Mouse (Mus musculus) cerebellum, adult 9-11 months (tissue): ENCODE measurements at regions not wholly inside any gene's neighbourhood (a gene's known extent, or its start where the extent isn't known, plus 50 kb on each side); places are given as distances from the start of the nearest gene placed in this dataset.
"Not testable (repeated sequence)": the region's sequence is repeated elsewhere in the genome, so short reads cannot be mapped to it uniquely, and the experiment has no call there.

ENCODE experiments used
- DNase-seq: peaks from one replicate; pipeline ENCODE4 v3.0.0; 2022

DNA sequence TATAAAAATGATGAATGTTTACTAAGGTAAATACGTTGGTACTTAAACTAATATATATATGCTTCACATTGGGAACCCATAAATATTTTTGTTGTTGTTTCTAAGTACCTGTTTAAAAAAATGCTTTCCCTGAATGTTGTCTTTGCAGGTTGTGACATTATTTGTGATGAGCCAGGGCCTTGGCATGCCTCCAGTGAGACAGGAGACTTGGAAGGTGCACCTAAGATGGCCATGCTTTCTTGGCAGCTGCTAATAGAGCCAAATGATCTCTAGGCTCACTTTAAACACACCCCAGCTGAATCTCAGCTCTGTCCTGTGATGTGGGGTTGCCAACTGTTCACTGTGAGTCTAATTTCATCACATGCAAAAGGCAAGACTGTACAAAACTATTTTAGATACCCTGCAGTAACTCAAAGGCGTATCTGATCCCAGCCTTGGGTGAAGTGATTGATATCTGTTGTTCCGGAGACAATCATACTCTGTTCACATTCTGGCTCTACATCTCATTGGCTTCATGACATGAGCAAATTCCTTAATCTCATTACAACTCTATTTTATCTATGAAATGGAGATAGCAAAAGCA, 197.8 kb upstream of the P2ry1 start:
- DNase-seq: no peak

GRCm38 (mm10) chr3:60811924-60812323, 190.7 kb upstream of the P2ry1 start:
- DNase-seq: no peak

DNA sequence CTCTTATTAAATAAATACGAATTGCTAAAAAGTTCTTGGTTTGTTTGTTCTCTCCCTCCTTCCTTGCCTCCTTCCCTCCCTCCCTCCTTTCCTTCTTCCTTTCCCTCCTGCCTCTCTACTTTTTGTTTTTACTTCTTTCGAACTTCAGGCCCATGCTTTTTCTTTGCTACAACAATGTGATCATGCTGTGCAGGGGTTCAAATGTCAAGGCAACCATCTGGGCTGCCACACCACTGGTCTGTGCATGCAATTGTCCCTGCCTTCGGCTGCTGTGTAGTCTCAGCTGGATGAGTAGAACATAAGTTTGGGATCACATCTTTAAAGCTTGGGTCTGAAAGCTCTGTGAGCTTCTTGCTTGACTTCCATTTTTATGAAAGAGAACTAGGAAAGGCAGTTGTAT, 189.1 kb upstream of the P2ry1 start:
- no peak for DNase-seq

- no peak for DNase-seq
Measured at GRCm38 (mm10) chr3:60819684-60820281, 182.8 kb upstream of the P2ry1 start.

- DNase-seq: no peak
Measured at GRCm38 (mm10) chr3:60821463-60821862, 181.1 kb upstream of the P2ry1 start.

GRCm38 (mm10) chr3:60826759-60827158, 175.8 kb upstream of the P2ry1 start:
- no peak for DNase-seq

DNA sequence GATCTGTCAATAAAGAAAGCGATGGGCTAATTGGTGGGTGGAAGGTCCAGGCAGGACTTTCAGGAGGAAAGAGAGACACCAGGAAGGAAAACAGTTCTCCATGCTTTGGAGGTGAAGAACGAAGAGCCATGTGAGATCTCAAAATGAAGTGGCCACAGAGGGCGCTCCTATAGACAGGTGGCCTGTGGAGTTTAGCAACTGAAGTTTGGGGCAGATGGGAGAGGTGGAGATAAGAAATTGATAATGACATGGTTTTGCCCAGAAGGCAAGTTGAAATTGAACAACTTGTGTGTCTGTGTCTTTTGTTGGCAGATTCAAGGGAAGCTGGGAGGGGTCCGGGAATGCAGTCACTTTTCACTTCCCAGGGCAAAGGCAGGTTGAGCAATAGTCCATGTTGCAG, 170.2 kb upstream of the P2ry1 start:
- no peak for DNase-seq

DNA sequence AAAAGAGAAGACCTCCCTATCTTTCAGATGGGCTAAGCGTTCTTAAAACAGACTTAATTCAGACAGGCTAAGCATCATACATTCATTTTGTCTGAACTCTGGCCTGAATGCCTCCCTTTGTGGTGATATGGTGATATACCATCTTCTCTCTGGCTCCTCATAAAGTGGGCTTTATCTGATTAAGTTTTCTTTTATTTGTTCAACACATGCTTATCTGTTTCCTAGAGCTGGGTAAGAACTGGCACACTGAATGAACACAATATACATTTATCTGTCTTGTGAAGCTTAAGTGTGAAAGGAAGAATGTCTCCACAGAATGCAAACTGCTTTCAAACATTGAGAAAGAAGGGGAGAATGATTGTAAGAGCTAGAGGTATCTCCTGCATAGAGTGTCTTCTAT, 160.7 kb upstream of the P2ry1 start:
- no peak for DNase-seq

- no peak for DNase-seq
Measured at GRCm38 (mm10) chr3:60845293-60845692, 157.3 kb upstream of the P2ry1 start.

GRCm38 (mm10) chr3:60848437-60848836, 154.2 kb upstream of the P2ry1 start:
- DNase-seq: no peak

GRCm38 (mm10) chr3:60853773-60854172, 148.8 kb upstream of the P2ry1 start:
- no peak for DNase-seq

DNA sequence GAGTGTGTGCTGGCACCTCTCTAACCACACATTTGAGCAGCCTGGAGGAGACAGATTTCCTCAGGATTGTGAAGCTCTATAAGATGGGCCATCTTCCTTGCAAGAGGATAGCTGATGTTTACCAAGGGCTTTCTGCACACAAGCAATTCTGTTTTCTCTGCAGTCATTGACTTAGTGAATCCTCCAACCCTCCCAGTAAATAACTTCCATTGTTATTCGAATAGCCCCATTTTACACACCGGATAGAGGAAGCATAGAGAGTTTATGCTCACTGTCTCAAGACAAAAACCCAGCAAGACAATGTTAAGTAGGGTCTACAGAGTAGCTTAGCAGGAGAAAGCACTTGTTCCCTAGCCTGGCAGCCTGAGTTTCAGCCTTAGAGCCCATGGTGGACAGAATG, 146.9 kb upstream of the P2ry1 start:
- DNase-seq: no peak

DNA sequence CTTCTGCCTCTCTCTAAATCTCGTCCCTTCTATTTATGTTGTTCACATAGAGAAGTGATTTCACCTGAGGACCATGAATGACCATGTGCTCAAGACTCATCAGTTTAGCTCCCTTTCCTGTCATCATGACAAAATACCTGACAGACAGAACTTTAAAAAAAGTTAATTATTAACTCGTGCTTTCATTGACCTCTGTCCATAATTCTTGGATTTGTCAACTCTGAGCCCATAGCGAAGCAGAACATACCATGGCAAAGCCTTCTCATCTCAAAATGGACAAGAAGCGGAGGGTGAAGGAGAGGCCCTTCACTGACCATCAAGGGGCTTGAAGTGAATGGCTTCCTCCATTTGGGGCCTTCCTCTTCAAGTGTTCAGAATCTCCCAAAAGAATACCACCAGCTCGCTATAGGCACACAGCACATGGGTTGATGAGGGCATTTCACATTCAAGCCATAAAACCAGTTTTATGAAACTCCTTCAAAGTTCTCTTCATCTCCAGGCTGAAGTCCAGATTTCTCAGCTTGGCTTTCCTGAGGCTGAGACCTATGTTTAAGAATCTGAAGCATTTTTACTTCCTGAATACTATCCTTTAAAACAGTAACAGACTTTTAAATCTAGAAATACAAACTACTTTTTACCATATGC, 144.0 kb upstream of the P2ry1 start:
- DNase-seq: no peak

GRCm38 (mm10) chr3:60859119-60859515, 143.5 kb upstream of the P2ry1 start:
- no peak for DNase-seq

DNA sequence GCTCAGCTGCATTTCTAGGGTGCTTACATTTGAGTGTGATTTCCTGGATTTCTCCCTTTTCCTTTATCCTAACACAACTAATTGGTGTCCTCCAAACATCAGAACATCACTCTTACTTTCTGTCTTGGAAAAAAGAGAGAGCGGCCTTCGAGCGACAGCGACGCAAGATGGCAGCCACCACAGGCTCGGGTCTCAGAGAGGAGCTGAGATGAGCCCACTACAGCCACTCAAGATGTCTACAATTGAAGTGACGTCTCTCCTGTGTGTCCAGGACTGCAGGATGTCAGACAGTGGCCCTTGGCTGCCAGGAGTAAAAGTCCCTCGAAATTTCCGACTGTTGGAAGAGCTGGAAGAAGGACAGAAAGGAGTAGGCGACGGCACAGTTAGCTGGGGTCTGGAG, 125.7 kb upstream of the P2ry1 start:
- DNase-seq: not testable (repeated sequence)

DNA sequence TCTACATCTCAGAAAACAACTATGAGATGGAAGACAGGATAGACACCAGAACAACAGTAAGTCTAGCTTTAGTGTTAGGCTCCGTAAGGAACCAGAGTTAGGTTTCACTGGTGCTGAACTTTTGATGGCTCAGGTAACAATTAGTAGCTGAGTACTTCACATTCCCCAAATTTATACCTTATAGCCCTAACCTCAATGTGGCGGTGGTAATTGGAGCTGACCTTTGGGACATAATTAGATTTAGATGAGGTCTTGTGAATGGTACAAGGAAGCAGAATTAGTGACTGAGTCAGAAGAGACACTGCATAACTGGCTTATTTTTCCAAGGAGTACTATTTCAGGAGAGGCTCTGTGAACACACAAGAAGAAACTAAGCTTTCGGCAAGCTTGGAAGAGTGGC, 123.7 kb upstream of the P2ry1 start:
- DNase-seq: no peak

DNA sequence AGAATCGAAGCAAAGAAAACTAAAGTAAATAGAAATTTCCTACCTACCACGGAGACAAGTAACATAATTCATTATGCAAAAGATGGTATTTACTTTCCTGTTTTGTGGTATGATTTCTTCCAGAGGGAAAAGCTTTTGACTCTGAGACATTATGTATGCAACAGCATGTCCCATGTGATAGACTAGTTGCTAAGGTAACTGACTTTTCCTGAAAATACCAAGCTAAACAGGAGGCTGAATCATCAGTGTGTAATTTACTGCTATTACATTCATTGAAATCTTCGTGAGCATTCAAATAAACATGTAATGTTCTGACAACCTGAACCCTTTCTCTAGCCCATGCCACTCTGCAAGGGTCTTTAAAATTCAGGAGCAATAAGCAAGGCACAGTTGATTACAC, 118.6 kb upstream of the P2ry1 start:
- no peak for DNase-seq

DNA sequence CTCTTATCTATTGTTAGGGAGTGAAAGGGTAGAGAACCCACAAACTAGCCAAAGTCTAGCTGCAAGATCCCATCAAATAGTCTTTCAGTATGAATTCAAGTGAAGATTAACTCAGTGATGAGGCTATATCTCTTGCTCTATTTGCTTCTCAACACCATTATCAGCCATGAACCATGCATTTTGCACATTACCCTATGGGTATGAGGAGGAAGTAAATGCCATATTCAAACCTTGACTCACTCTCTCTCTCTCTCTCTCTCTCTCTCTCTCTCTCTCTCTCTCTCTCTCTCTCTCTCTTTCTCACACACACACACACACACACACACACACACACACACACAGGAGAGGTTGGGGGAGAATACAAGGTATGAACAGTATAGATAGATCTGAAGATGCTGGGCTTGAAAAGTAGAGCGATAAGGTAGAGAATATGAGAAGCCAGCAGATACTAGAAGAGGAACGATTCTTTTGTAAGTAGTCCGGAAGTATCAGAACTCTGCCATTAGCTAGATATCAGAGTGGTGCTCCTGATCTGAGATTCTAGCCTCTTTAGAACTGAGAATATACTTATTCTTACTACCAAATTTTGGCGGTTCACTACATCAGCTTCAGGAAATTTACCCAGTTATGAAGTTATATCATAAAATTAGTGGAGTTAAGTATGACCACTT, 113.3 kb upstream of the P2ry1 start:
- DNase-seq: no peak

- no peak for DNase-seq
Measured at GRCm38 (mm10) chr3:60897628-60898269, 104.8 kb upstream of the P2ry1 start.

DNA sequence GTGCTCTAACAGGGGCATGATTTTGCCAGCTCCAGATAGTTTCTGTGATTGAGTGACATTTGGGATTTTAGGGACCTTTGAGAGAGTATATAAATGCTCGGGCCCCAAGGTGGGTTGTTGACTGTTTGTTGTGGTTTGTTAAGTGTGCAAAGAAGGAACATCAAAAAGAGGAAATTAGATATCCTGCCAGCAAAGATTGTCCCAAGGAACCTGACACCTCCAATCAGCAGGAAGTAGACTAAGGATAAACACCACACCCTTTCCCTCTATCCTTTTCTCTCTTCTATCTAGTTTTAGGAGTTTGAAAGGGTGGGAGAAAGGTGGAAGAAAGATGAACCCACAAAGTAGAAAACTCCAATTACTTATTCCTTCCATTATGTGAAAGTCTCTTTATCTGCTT, 103.9 kb upstream of the P2ry1 start:
- no peak for DNase-seq

GRCm38 (mm10) chr3:60901571-60901970, 101.0 kb upstream of the P2ry1 start:
- no peak for DNase-seq

GRCm38 (mm10) chr3:60916411-60916810, 86.2 kb upstream of the P2ry1 start:
- DNase-seq: no peak

DNA sequence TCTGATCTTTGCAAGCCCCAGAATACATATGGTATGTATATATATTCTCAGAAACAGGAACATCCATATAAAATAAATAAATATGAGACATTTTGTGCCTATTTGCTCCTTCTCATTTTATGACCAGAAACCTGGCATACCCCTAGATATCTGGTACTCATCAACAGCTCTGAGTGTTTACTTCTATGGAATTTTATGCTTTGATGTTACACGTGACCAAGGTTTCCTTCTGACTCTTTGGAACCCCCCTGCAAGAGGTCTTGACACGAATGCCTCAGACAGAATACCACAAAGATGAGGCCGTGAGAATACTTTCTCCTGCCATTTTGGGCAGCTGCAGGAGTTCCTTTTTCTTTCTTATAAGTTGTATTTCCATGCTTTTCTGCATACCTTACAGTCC, 85.3 kb upstream of the P2ry1 start:
- no peak for DNase-seq
